Mouse (Mus musculus): Measurements from ENCODE around the gene Gstp3. TPM values are rescaled to one million over a fixed set of nuclear protein-coding genes. Genes with fewer than 3 reads are reported as not detected.
"Not testable (repeated sequence)": the region's sequence is repeated elsewhere in the genome, so short reads cannot be mapped to it uniquely, and the experiment has no call there.

Gene Gstp3
- polyA plus RNA-seq, 1 experiment: not detected

GRCm38 (mm10) chr19:4047859-4048258 lies 11.5 kb downstream of the Gstp3 start:
- Histone ChIP-seq H3K4me1 (peaks cover 60% of the 10 kb centered on the region), H3K27me3 (replicated peaks) (peaks cover 7% of the 10 kb centered on the region)

GRCm38 (mm10) chr19:4046866-4047254 lies 12.5 kb downstream of the Gstp3 start:
- peaks cover 4% of the 10 kb centered on the region for H3K27me3 ChIP-seq (replicated peaks)
- TF ChIP-seq FLI1 (IDR thresholded peaks at IDR 0.05; ENCODE audit: low read length) (no peak), GATA1 (IDR thresholded peaks at IDR 0.05; ENCODE audit: borderline replicate concordance, low read length) (no peak)
- peaks cover 4% of the 10 kb centered on the region; the same call in 1 of the 2 replicates for H3K9me3 ChIP-seq
- no peak overlapping the region for H3K4me3 ChIP-seq (replicated peaks)
- no peaks in the 10 kb centered on the region for H3K36me3 ChIP-seq (replicated peaks; ENCODE audit: low read length)
- H3K4me1 ChIP-seq: peaks cover 56% of the 10 kb centered on the region

More at GRCm38 (mm10) chr19:4047859-4048258, 11.5 kb downstream of the Gstp3 start:
- Histone ChIP-seq H3K4me3 (replicated peaks) (no peak overlapping the region), H3K36me3 (replicated peaks; ENCODE audit: low read length) (no peaks in the 10 kb centered on the region), H3K9me3 (peaks cover 4% of the 10 kb centered on the region; the same call in 1 of the 2 replicates)
- TF ChIP-seq FLI1 (IDR thresholded peaks at IDR 0.05; ENCODE audit: low read length) (no peak), GATA1 (IDR thresholded peaks at IDR 0.05; ENCODE audit: borderline replicate concordance, low read length) (no peak)

GRCm38 (mm10) chr19:4045966-4046865 lies 13.2 kb downstream of the Gstp3 start, which contains the start of gene Gstp2:
Gene Gstp2, minus strand, starts transcription at chr19:4046023.
- Histone ChIP-seq H3K27me3 (replicated peaks) (peaks cover 4% of the 10 kb centered on the region), H3K4me1 (peaks cover 57% of the 10 kb centered on the region), H3K4me3 (replicated peaks) (peak within 1 kb of the TSS; percentile 56), H3K36me3 (replicated peaks; ENCODE audit: low read length) (no peaks in the 10 kb centered on the region), H3K9me3 (peaks cover 3% of the 10 kb centered on the region; the same call in 1 of the 2 replicates)
- no peak for TF ChIP-seq FLI1 (IDR thresholded peaks at IDR 0.05; ENCODE audit: low read length)
- no peak for TF ChIP-seq GATA1 (IDR thresholded peaks at IDR 0.05; ENCODE audit: borderline replicate concordance, low read length)

GRCm38 (mm10) chr19:4044109-4044508 lies 15.3 kb downstream of the Gstp3 start:
- H3K9me3 ChIP-seq; H3K36me3 ChIP-seq (replicated peaks; ENCODE audit: low read length); H3K4me3 ChIP-seq (replicated peaks); H3K27me3 ChIP-seq (replicated peaks): not testable (repeated sequence)
- peaks cover 67% of the 10 kb centered on the region for H3K4me1 ChIP-seq

GRCm38 (mm10) chr19:4042124-4042523 lies 17.2 kb downstream of the Gstp3 start:
- Histone ChIP-seq H3K27me3 (replicated peaks) (no peaks in the 10 kb centered on the region), H3K4me1 (peaks cover 71% of the 10 kb centered on the region), H3K36me3 (replicated peaks; ENCODE audit: low read length) (peaks cover 2% of the 10 kb centered on the region), H3K4me3 (replicated peaks) (no peak overlapping the region), H3K9me3 (no peaks in the 10 kb centered on the region)
- TF ChIP-seq GATA1 (IDR thresholded peaks at IDR 0.05; ENCODE audit: borderline replicate concordance, low read length) (no peak), FLI1 (IDR thresholded peaks at IDR 0.05; ENCODE audit: low read length) (no peak)

- not testable (repeated sequence) for H3K27me3 ChIP-seq (replicated peaks); H3K36me3 ChIP-seq (replicated peaks; ENCODE audit: low read length); H3K4me3 ChIP-seq (replicated peaks); H3K9me3 ChIP-seq
- peaks cover 70% of the 10 kb centered on the region for H3K4me1 ChIP-seq
Measured at GRCm38 (mm10) chr19:4041500-4041899, 17.9 kb downstream of the Gstp3 start.

GRCm38 (mm10) chr19:4040941-4041340 lies 18.4 kb downstream of the Gstp3 start:
- not testable (repeated sequence) for H3K9me3 ChIP-seq; H3K27me3 ChIP-seq (replicated peaks); H3K4me3 ChIP-seq (replicated peaks)
- peaks cover 70% of the 10 kb centered on the region for H3K4me1 ChIP-seq
- H3K36me3 ChIP-seq (replicated peaks; ENCODE audit: low read length): peaks cover 10% of the 10 kb centered on the region

GRCm38 (mm10) chr19:4037788-4038232 lies 21.6 kb downstream of the Gstp3 start, which contains the start of gene Gstp1:
Gene Gstp1, minus strand, starts transcription at chr19:4037985.
- Histone ChIP-seq H3K4me1 (peaks cover 65% of the 10 kb centered on the region), H3K27me3 (replicated peaks) (no peaks in the 10 kb centered on the region), H3K36me3 (replicated peaks; ENCODE audit: low read length) (peaks cover 21% of the 10 kb centered on the region), H3K4me3 (replicated peaks) (peak within 1 kb of the TSS; percentile 93), H3K9me3 (no peaks in the 10 kb centered on the region)
- TF ChIP-seq GATA1 (IDR thresholded peaks at IDR 0.05; ENCODE audit: borderline replicate concordance, low read length) (no peak), FLI1 (IDR thresholded peaks at IDR 0.05; ENCODE audit: low read length) (0 out of 2 replicates have a peak, but pooled peaks have one; percentile 7)

- H3K4me1 ChIP-seq: peaks cover 68% of the 10 kb centered on the region
Measured at GRCm38 (mm10) chr19:4037154-4037787, 22.1 kb downstream of the Gstp3 start.

GRCm38 (mm10) chr19:4036327-4037045 lies 22.9 kb downstream of the Gstp3 start:
- peaks cover 60% of the 10 kb centered on the region for H3K4me1 ChIP-seq
- TF ChIP-seq FLI1 (IDR thresholded peaks at IDR 0.05; ENCODE audit: low read length) (no peak), GATA1 (IDR thresholded peaks at IDR 0.05; ENCODE audit: borderline replicate concordance, low read length) (no peak)
- no peaks in the 10 kb centered on the region for H3K27me3 ChIP-seq (replicated peaks)
- H3K36me3 ChIP-seq (replicated peaks; ENCODE audit: low read length): peaks cover 21% of the 10 kb centered on the region
- H3K9me3 ChIP-seq: no peaks in the 10 kb centered on the region
- peak overlapping the region; percentile 83 for H3K4me3 ChIP-seq (replicated peaks)

More at GRCm38 (mm10) chr19:4037154-4037787, 22.1 kb downstream of the Gstp3 start:
- Histone ChIP-seq H3K4me3 (replicated peaks) (peak overlapping the region; percentile 93), H3K36me3 (replicated peaks; ENCODE audit: low read length) (peaks cover 21% of the 10 kb centered on the region)
- not testable (repeated sequence) for H3K27me3 ChIP-seq (replicated peaks); H3K9me3 ChIP-seq
